Mouse (Mus musculus) Patski (cell line): Measurements from ENCODE around the gene Ajuba. TPM values are rescaled to one million over a fixed set of nuclear protein-coding genes. Genes with fewer than 3 reads are reported as not detected.
A peak's percentile ranks its signal among the peaks of the same experiment; 100 is the strongest.

Experiments
- ATAC-seq: fragments of 100-300 bp; one replicate; pipeline ENCODE4 v1.8.0; 2021
- CTCF ChIA-PET: fragments of 350-600 bp; sonication (Branson Sonifier 250); formaldehyde crosslinking; loops from one replicate; lab custom pipeline; 2022; ENCODE audit warnings: inconsistent platforms; lab: Charles Lee
- POLR2A ChIA-PET: fragments of 350-600 bp; sonication (Branson Sonifier 250); formaldehyde crosslinking; loops from one replicate; lab custom pipeline; 2022; ENCODE audit warnings: antibody characterized with exemption, inconsistent platforms; lab: Charles Lee
- DNase-seq: peaks from one replicate; pipeline ENCODE4 v3.0.0-alpha.2; 2011; ENCODE audit warnings: low read depth, low spot score
- H3K27me3 ChIP-seq: fragments of 371-371 bp; one replicate; pipeline ENCODE4 v1.5.1; 2021
- CTCF ChIP-seq: fragments of 100-300 bp; IDR thresholded peaks from one replicate; pipeline ENCODE4 v1.5.1; 2021
- in situ Hi-C: fragments of 300-500 bp; cut with MboI; formaldehyde crosslinking; loops from 3 replicates; pipeline ENCODE4 v1.11.1; 2018; ENCODE audit warnings: low pct_unique_long_range_greater_than_20kb, mixed read lengths
- polyA plus RNA-seq: library from polyadenylated mRNA; unstranded; gene quantifications from one replicate; pipeline ENCODE4 v1.2.3, GENCODE M21; 2021

The Ajuba gene
- polyA plus RNA-seq, 1 experiment from 2014 or later: 91.9 TPM

GRCm38 (mm10) chr14:54594055-54594454, 16.7 kb upstream of the Ajuba start:
- DNase-seq (no peak), ATAC-seq (no peak)
- TF ChIP-seq CTCF: no peak
- CTCF ChIA-PET: interaction anchor here (1.0 to 1.8 kb wide), 3 partner anchors 14 to 24 kb away, joined by 3 to 5 read pairs (median 3); no protein-coding TSS in a partner anchor
- POLR2A ChIA-PET: interaction anchor here (0.7 kb wide), 1 partner anchor 20 kb away, joined by 4 read pairs; no protein-coding TSS in a partner anchor
- in situ Hi-C loops: no loop called here
- no peaks in the 10 kb centered on the region for H3K27me3 ChIP-seq

GRCm38 (mm10) chr14:54592319-54592934, 15.1 kb upstream of the Ajuba start:
- no peaks in the 10 kb centered on the region for H3K27me3 ChIP-seq
- POLR2A ChIA-PET: interaction anchor here (0.6 kb wide), 1 partner anchor 382 kb away, joined by 3 read pairs; no protein-coding TSS in a partner anchor
- TF ChIP-seq CTCF: no peak
- in situ Hi-C loops: no loop called here
- no peak for DNase-seq
- CTCF ChIA-PET: interaction anchor here (1.2 to 1.5 kb wide), 2 partner anchors 9 to 13 kb away, joined by 3 read pairs; partner anchors contain the start of gene 4931414P19Rik
- no peak for ATAC-seq

- no peak for ATAC-seq
- POLR2A ChIA-PET: interaction anchor here (1.5 kb wide), 1 partner anchor 26 kb away, joined by 3 read pairs; no protein-coding TSS in a partner anchor
Measured at GRCm38 (mm10) chr14:54591056-54591455, 13.7 kb upstream of the Ajuba start.

GRCm38 (mm10) chr14:54583681-54584338, 6.5 kb upstream of the Ajuba start:
- TF ChIP-seq CTCF: no peak
- ChIA-PET CTCF (interaction anchor here (0.6 to 4.5 kb wide), 15 partner anchors 9 to 69 kb away, joined by 3 to 23 read pairs (median 3); no protein-coding TSS in a partner anchor), POLR2A (interaction anchor here (0.7 kb wide), 1 partner anchor 10 kb away, joined by 3 read pairs; no protein-coding TSS in a partner anchor)
- in situ Hi-C loops: loop anchor here (5.0 kb wide), 1 partner anchor 53 kb away; no protein-coding TSS in a partner anchor
- no peak for ATAC-seq
- no peaks in the 10 kb centered on the region for H3K27me3 ChIP-seq
- no peak for DNase-seq

More at GRCm38 (mm10) chr14:54591056-54591455, 13.7 kb upstream of the Ajuba start:
- CTCF ChIA-PET: no interaction called here
- in situ Hi-C loops: no loop called here
- no peaks in the 10 kb centered on the region for H3K27me3 ChIP-seq
- DNase-seq: no peak
- TF ChIP-seq CTCF: no peak

- in situ Hi-C loops: loop anchor here (5.0 kb wide), 1 partner anchor 55 kb away; no protein-coding TSS in a partner anchor
- ChIA-PET CTCF (interaction anchor here (1.4 to 4.5 kb wide), 5 partner anchors 10 to 62 kb away, joined by 3 to 23 read pairs (median 10); no protein-coding TSS in a partner anchor), POLR2A (no interaction called here)
- ATAC-seq (no peak), DNase-seq (no peak)
- TF ChIP-seq CTCF: no peak
- H3K27me3 ChIP-seq: no peaks in the 10 kb centered on the region
Measured at GRCm38 (mm10) chr14:54582536-54582935, 5.2 kb upstream of the Ajuba start.

GRCm38 (mm10) chr14:54579638-54580037, 2.3 kb upstream of the Ajuba start:
- POLR2A ChIA-PET: interaction anchor here (2.5 kb wide), 1 partner anchor 12 kb away, joined by 9 read pairs; no protein-coding TSS in a partner anchor
- H3K27me3 ChIP-seq: no peaks in the 10 kb centered on the region
- no peak for DNase-seq
- ATAC-seq: no peak
- no peak for TF ChIP-seq CTCF
- CTCF ChIA-PET: interaction anchor here (0.8 to 3.7 kb wide), 5 partner anchors 10 to 51 kb away, joined by 3 to 16 read pairs (median 4); partner anchors contain the start of gene Haus4
- in situ Hi-C loops: loop anchor here (5.0 to 10.0 kb wide), 2 partner anchors 58 to 355 kb away; no protein-coding TSS in a partner anchor

- CTCF ChIA-PET: interaction anchor here (0.6 to 3.7 kb wide), 7 partner anchors 9 to 66 kb away, joined by 3 to 16 read pairs (median 4); partner anchors contain the start of gene Haus4
- in situ Hi-C loops: loop anchor here (10.0 kb wide), 1 partner anchor 353 kb away; no protein-coding TSS in a partner anchor
- ATAC-seq (peak; percentile 14), DNase-seq (no peak)
- H3K27me3 ChIP-seq: no peaks in the 10 kb centered on the region
- POLR2A ChIA-PET: interaction anchor here (0.7 to 2.6 kb wide), 5 partner anchors 11 to 45 kb away, joined by 3 to 9 read pairs (median 8); partner anchors contain the start of gene Haus4
- TF ChIP-seq CTCF: no peak
Measured at GRCm38 (mm10) chr14:54578063-54578462, 705 bp upstream of the Ajuba start.

- POLR2A ChIA-PET: interaction anchor here (0.9 to 2.6 kb wide), 3 partner anchors 16 to 42 kb away, joined by 4 to 8 read pairs (median 4); partner anchors contain the start of genes Haus4 and Psmb5
- no peak for TF ChIP-seq CTCF
- DNase-seq: no peak
- in situ Hi-C loops: loop anchor here (10.0 kb wide), 1 partner anchor 352 kb away; no protein-coding TSS in a partner anchor
- CTCF ChIA-PET: interaction anchor here (1.1 to 1.2 kb wide), 2 partner anchors 61 to 65 kb away, joined by 3 read pairs; no protein-coding TSS in a partner anchor
- H3K27me3 ChIP-seq: no peaks in the 10 kb centered on the region
- ATAC-seq: no peak
Measured at GRCm38 (mm10) chr14:54576241-54577088, 893 bp downstream of the Ajuba start.

GRCm38 (mm10) chr14:54575631-54576030, 1.7 kb downstream of the Ajuba start:
- no peak for TF ChIP-seq CTCF
- ChIA-PET CTCF (interaction anchor here (1.1 to 1.2 kb wide), 2 partner anchors 62 to 66 kb away, joined by 3 read pairs; no protein-coding TSS in a partner anchor), POLR2A (interaction anchor here (1.0 kb wide), 1 partner anchor 15 kb away, joined by 4 read pairs; no protein-coding TSS in a partner anchor)
- ATAC-seq: peak; percentile 34
- no peak for DNase-seq
- in situ Hi-C loops: loop anchor here (10.0 kb wide), 1 partner anchor 351 kb away; no protein-coding TSS in a partner anchor
- H3K27me3 ChIP-seq: no peaks in the 10 kb centered on the region
